Mouse (Mus musculus) ES-Bruce4 (cell line): Measurements from ENCODE around the gene Cfdp1.

Experiments
- CTCF ChIP-seq: IDR thresholded peaks from one replicate; pipeline ENCODE4 v1.8.1; 2011; ENCODE audit warnings: low read depth, low read length
- EP300 ChIP-seq: IDR thresholded peaks from 2 replicates; pipeline ENCODE4 v1.6.1; 2011; ENCODE audit warnings: low read depth, low read length; ENCODE audit not compliant: insufficient read depth
- POLR2A ChIP-seq: IDR thresholded peaks from one replicate; pipeline ENCODE4 v1.8.1; 2011; ENCODE audit warnings: low read length; ENCODE audit not compliant: insufficient read depth

- no peak for TF ChIP-seq POLR2A
- TF ChIP-seq EP300 = no peak
- no peak for TF ChIP-seq CTCF
Observed at GRCm38 (mm10) chr8:111812835-111813234, 41.3 kb downstream of the Cfdp1 start.
